Mouse (Mus musculus): ENCODE measurements around the gene Fjx1. TPM values are rescaled to one million over a fixed set of nuclear protein-coding genes. Genes with fewer than 3 reads are reported as not detected.

Gene Fjx1
- polyA plus RNA-seq (2014; fragmentation: Illumina TruSeq; extraction: RNeasy Lipid Tissue Mini Kit (QIAGEN cat#74804); ENCODE audit: low read depth, low replicate concordance): 1.4 TPM

DNA sequence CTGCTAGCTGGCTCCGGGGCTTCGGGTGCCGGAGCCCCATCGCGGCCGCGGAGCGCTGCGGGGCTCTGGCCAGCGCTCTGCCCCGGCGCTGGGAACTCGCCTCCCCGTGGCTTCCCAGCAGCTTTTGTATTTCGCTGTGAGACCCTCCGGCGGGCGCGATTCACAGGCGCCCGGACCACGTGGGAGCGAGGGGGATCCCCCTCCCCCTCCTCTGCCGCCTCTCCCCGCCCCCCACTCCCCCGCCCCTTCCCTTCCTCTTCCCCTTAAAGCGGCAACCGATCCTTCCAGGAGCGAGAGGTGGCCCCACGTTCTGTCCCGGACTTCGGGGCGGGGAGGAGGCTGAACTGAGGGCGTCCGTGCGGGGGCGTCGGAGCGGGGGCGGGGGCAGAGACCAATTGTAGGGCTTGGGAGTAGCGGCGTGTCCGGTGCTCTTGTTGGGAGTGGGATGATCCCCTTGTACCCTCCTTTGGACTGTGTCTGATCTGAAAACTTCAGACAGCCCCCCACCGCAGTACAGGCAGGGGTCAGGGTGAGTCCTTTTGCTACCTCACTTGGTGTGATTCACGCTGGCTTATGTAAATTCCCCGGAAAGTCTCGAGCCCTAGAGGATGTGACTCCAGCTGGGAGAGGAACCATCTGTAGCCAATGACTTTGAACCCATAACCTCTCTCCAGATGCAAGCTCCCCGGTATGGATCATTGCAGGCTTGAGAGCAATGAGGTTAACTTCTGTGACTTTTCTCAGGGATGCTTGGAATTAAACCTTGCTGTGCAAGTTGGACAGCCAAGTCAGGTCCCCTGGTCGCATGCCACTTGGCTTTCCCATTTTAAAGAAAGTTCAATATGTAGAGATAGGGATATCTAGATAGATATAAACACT is at the start of gene Fjx1:
Gene Fjx1 (minus strand): TSS at position 829 of the 879 bp plus-strand sequence.

DNA sequence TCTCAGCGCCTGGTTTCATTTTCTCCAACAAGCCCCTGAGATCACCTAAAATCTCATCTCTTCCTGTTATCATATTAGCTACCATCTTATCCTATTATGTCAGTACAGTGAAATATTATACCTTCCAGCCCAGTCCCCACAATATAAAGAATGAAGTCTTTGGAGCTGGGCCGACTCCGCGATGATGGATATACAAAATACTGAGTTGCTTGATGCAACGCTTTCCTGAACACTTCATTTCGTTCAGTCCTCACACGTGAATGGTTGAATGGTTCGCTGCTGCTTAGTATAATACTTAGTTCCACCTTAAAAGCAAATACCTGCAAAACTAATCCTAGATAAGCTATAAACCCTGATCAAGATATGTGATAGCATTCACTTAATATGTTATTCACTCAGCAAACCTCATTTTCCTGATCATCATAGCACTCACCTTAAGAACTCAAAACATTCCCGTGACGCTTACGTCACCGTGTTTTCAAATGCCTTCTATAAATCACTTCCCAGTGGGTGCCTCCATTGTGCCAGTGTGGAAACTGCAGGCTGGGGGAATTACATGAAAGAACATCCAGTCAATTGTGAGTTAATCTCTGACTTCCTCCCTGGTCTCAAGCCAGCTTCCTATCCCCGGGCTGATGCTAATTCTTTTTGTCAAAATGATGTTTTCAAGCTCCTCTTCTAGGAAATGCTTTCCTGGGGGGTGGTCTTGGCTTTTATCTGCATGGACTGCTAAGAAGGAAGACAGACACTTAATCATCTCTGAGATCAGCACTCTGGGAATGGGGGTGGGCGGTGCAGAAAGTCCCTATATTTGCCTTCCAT is 44.7 kb downstream of the Fjx1 start, which contains the start of gene Trim44:
Gene Trim44 (minus strand): TSS at position 466 of the 822 bp plus-strand sequence.

Other genes with a start within 250 kb of the Fjx1 start
- 169 TPM for gene Trim44, start 44.7 kb downstream of the Fjx1 start, polyA plus RNA-seq (2014; fragmentation: Illumina TruSeq; extraction: RNeasy Lipid Tissue Mini Kit (QIAGEN cat#74804); ENCODE audit: low read depth, low replicate concordance)
- 3.6 TPM for gene Pamr1, start 97.5 kb upstream of the Fjx1 start, polyA plus RNA-seq (2014; fragmentation: Illumina TruSeq; extraction: RNeasy Lipid Tissue Mini Kit (QIAGEN cat#74804); ENCODE audit: low read depth, low replicate concordance)
- 2.8 TPM for gene Slc1a2, start 206.2 kb upstream of the Fjx1 start, polyA plus RNA-seq (2014; fragmentation: Illumina TruSeq; extraction: RNeasy Lipid Tissue Mini Kit (QIAGEN cat#74804); ENCODE audit: low read depth, low replicate concordance)